Mouse (Mus musculus): ENCODE results near the gene Myo1c.

The Myo1c gene

GRCm38 (mm10) chr11:75715556-75715955, 65.3 kb downstream of the Myo1c start:
- DNase-seq (ENCODE audit: low read depth, low spot score), result no peak

DNA sequence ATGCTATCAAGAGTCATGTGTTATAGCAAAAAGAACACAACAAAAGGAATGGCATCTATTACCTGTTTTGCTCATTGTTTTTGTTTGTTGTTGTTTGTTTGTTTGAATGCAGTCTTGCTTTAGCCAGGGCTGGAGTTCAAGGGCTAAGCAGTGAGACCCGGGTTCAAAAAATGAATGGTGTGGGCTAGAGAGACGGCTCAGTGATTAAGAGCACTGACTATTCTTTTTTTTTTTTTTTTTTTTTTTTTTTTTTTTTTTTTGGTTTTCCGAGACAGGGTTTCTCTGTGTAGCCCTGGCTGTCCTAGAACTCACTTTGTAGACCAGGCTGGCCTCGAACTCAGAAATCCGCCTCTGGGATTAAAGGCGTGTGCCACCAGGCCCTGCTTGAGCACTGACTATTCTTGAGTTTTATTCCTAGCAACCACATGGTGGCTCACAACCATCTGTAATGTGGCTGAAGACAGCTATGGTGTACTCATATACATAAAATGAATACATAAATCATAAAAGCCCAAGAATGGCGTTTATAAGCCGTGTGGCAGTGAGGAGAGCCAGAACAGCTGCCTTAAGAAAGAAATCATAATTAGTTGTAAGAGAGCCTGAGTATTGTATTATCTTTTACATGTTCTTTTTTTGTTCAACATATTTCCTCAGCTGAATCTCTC, 66.5 kb downstream of the Myo1c start:
- no peak for DNase-seq (ENCODE audit: low read depth, low spot score)

DNA sequence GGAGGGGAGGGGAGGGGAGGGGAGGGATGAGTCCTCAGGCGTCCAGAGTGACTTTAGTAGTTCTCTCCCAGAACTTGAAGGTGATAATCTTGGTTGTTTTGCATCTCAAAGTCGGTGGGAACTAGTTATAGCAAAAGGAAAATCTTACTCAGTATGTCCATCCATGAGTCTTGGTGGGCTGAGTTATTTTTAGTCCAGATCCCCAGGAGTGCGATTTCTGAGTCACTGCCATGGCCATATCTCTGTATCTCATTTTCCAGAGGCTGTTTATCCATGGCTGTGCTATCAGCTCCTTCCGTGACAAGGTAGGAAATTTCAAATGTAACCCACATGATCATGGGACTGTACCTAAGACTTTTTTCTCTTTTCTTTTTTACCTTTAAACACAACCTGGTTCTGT, 72.0 kb downstream of the Myo1c start:
- no peak for DNase-seq (ENCODE audit: low read depth, low spot score)

All from mesoderm, embryonic 11.5 days (tissue).